Mouse (Mus musculus) E14TG2a.4 (cell line): ENCODE measurements around the gene Ppp1r12c.

ENCODE experiments used
- CTCF ChIP-seq: conservative IDR thresholded peaks from 2 replicates; pipeline ENCODE4 v1.5.1; 2014; ENCODE audit warnings: low read length
- NANOG ChIP-seq: IDR thresholded peaks from 2 replicates; pipeline ENCODE4 v1.6.1; 2014; ENCODE audit warnings: borderline replicate concordance, low read length, mixed read lengths
- POU5F1 ChIP-seq: IDR thresholded peaks from 2 replicates; pipeline ENCODE4 v1.6.1; 2014; ENCODE audit warnings: low read length, borderline replicate concordance

- TF ChIP-seq CTCF: no peak
- no peak for TF ChIP-seq NANOG
- no peak for TF ChIP-seq POU5F1
Measured at GRCm38 (mm10) chr7:4511489-4512224, 10.2 kb upstream of the Ppp1r12c start.
